Mouse (Mus musculus) liver, adult 2 months (tissue): ENCODE data around the gene Tnfrsf14. TPM values are rescaled to one million over a fixed set of nuclear protein-coding genes. Genes with fewer than 3 reads are reported as not detected.
A peak's percentile ranks its signal among the peaks of the same experiment; 100 is the strongest.

ENCODE experiments used
- DNase-seq: peaks from one replicate; pipeline ENCODE4 v3.0.0-alpha.2; 2011; ENCODE audit warnings: low read depth, low spot score; ENCODE audit errors: extremely low read depth
- H3K27ac ChIP-seq: fragments of 200-500 bp; replicated peaks from 2 replicates; pipeline ENCODE4 v1.5.1; 2012; ENCODE audit warnings: low read depth, mild to moderate bottlenecking, control low read depth, inconsistent platforms, low read length; ENCODE audit not compliant: insufficient read depth
- H3K27me3 ChIP-seq: fragments of 200-500 bp; 2 replicates; pipeline ENCODE4 v1.6.1; 2012; ENCODE audit warnings: mild to moderate bottlenecking, moderate library complexity, low read length, inconsistent platforms; ENCODE audit not compliant: control insufficient read depth, insufficient read depth
- H3K36me3 ChIP-seq: fragments of 200-500 bp; 2 replicates; pipeline ENCODE4 v1.6.1; 2012; ENCODE audit warnings: low read length, inconsistent platforms; ENCODE audit not compliant: control insufficient read depth, insufficient read depth
- H3K4me1 ChIP-seq: fragments of 200-500 bp; 2 replicates; pipeline ENCODE4 v1.6.1; 2011; ENCODE audit warnings: low read length; ENCODE audit not compliant: control insufficient read depth, insufficient read depth
- H3K4me3 ChIP-seq: fragments of 200-500 bp; 2 replicates; pipeline ENCODE4 v1.5.1; 2011; ENCODE audit warnings: low read depth, mild to moderate bottlenecking, control low read depth, low read length, moderate library complexity; ENCODE audit not compliant: insufficient read depth
- H3K79me2 ChIP-seq: fragments of 200-500 bp; 2 replicates; pipeline ENCODE4 v1.6.1; 2012; ENCODE audit warnings: inconsistent platforms, mild to moderate bottlenecking, low read length, moderate library complexity; ENCODE audit not compliant: control insufficient read depth, insufficient read depth
- H3K9ac ChIP-seq: fragments of 200-500 bp; 2 replicates; pipeline ENCODE4 v1.6.1; 2012; ENCODE audit warnings: low read depth, mild to moderate bottlenecking, control low read depth, inconsistent platforms, low read length
- CTCF ChIP-seq: fragments of 200-500 bp; IDR thresholded peaks from 2 replicates; pipeline ENCODE4 v1.5.1; 2011; ENCODE audit warnings: low read depth, low read length, control low read depth
- POLR2A ChIP-seq: fragments of 200-500 bp; IDR thresholded peaks from 2 replicates; pipeline ENCODE4 v1.6.1; 2011; ENCODE audit warnings: low read length, control low read depth; ENCODE audit not compliant: insufficient read depth; ENCODE audit errors: extremely low read depth
- WGBS: fragments of 180-500 bp; shearing (Covaris S2); methylation state at CpG from one replicate; pipeline ENCODE4 v1.1.7; 2018; 5-methylcytosine and 5-hydroxymethylcytosine counted together
- polyA plus RNA-seq: library from polyadenylated mRNA; depleted of rRNA; stranded (reverse); fragments of >200 nt; gene quantifications from 2 replicates; pipeline ENCODE4 v1.2.3, GENCODE M21; 2012
- total RNA-seq: library from RNA; depleted of rRNA; stranded (reverse); fragments of >200 nt; gene quantifications from 2 replicates; pipeline ENCODE4 v1.2.3, GENCODE M21; 2014

The Tnfrsf14 gene
- total and polyA plus RNA-seq, 2 experiments = 11.2 to 55.6 TPM

- WGBS = 48% methylated on average over 13 of the region's 13 CpGs
- Histone ChIP-seq H3K36me3 (no peaks in the 10 kb centered on the region), H3K9ac (no peak overlapping the region), H3K27ac (no peak overlapping the region), H3K4me3 (no peak overlapping the region), H3K79me2 (no peaks in the 10 kb centered on the region), H3K27me3 (no peaks in the 10 kb centered on the region), H3K4me1 (peaks cover 13% of the 10 kb centered on the region)
- TF ChIP-seq CTCF (no peak), POLR2A (no peak)
- peak; percentile 77 for DNase-seq
These were observed 5.0 kb upstream of the Tnfrsf14 start for GRCm38 (mm10) chr4:154933306-154933907.

- Histone ChIP-seq H3K27ac (peak overlapping the region; percentile 62), H3K9ac (no peak overlapping the region), H3K4me1 (peaks cover 21% of the 10 kb centered on the region), H3K27me3 (no peaks in the 10 kb centered on the region), H3K79me2 (no peaks in the 10 kb centered on the region; the same call in 1 of the 2 replicates), H3K36me3 (no peaks in the 10 kb centered on the region), H3K4me3 (no peak overlapping the region)
- 51% methylated on average over 12 of the region's 12 CpGs for WGBS
- no peak for TF ChIP-seq POLR2A
- peak; percentile 89 for DNase-seq
These were observed 811 bp upstream of the Tnfrsf14 start for GRCm38 (mm10) chr4:154929088-154929660.

- Histone ChIP-seq H3K4me1 (peaks cover 14% of the 10 kb centered on the region), H3K27ac (peak overlapping the region; percentile 85), H3K79me2 (no peaks in the 10 kb centered on the region; the same call in 1 of the 2 replicates), H3K36me3 (no peaks in the 10 kb centered on the region), H3K9ac (peak overlapping the region; percentile 78), H3K27me3 (no peaks in the 10 kb centered on the region), H3K4me3 (peak overlapping the region; percentile 72)
- 6% methylated on average over 5 of the region's 5 CpGs for WGBS
- TF ChIP-seq POLR2A (no peak), CTCF (no peak)
- peak; percentile 86 for DNase-seq
These were observed 445 bp downstream of the Tnfrsf14 start for GRCm38 (mm10) chr4:154927899-154928337.

- Histone ChIP-seq H3K79me2 (no peaks in the 10 kb centered on the region; the same call in 1 of the 2 replicates), H3K9ac (peak overlapping the region; percentile 78), H3K27me3 (no peaks in the 10 kb centered on the region), H3K36me3 (no peaks in the 10 kb centered on the region), H3K4me1 (peaks cover 14% of the 10 kb centered on the region), H3K4me3 (peak overlapping the region; percentile 72), H3K27ac (peak overlapping the region; percentile 85)
- peak; percentile 31 for DNase-seq
- WGBS = 50% methylated on average over 9 of the region's 9 CpGs
- no peak for TF ChIP-seq CTCF
- TF ChIP-seq POLR2A = no peak
These were observed 1.1 kb downstream of the Tnfrsf14 start for GRCm38 (mm10) chr4:154926969-154927898.

- no peak for DNase-seq
- Histone ChIP-seq H3K27me3 (no peaks in the 10 kb centered on the region), H3K4me1 (peaks cover 14% of the 10 kb centered on the region), H3K79me2 (no peaks in the 10 kb centered on the region; the same call in 1 of the 2 replicates), H3K9ac (no peak overlapping the region), H3K36me3 (peaks cover 3% of the 10 kb centered on the region), H3K4me3 (no peak overlapping the region), H3K27ac (no peak overlapping the region)
- WGBS = 72% methylated on average over 4 of the region's 4 CpGs
- peak; percentile 69 for TF ChIP-seq CTCF
- TF ChIP-seq POLR2A = no peak
These were observed 3.0 kb downstream of the Tnfrsf14 start for GRCm38 (mm10) chr4:154925413-154925812.
